Mouse (Mus musculus): ENCODE measurements around the gene Arhgef18.

DNA sequence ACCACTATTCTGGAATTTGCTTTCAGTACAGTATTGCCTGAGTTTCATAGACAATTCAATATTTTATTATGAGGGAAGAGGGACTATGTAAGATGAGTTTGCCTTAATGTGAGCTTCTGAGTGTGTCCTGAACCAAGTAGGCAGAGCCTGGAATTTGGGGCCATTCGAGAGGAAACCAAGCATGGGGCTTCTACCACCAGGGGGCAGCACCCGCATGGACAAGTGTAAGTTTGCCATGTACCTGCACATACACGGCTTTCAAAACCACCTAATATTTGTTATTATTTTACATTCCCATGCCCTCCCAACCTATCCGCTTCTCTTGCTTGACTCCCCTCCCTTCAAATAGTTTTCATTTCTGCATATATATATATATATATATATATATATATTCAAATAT is 34.7 kb upstream of the Arhgef18 start:
- TF ChIP-seq CTCF (IDR thresholded peaks at IDR 0.05; ENCODE audit: borderline replicate concordance, insufficient read depth, low read length) (peak; percentile 76), POLR2A (IDR thresholded peaks at IDR 0.05; ENCODE audit: low read depth, low read length) (no peak)

Measured in embryonic fibroblast, embryonic 13.5 days (primary cell).